Mouse (Mus musculus) megakaryocyte, adult 5-6 weeks (primary cell): ENCODE data around the gene 1600014C23Rik. TPM values are rescaled to one million over a fixed set of nuclear protein-coding genes. Genes with fewer than 3 reads are reported as not detected.
A peak's percentile ranks its signal among the peaks of the same experiment; 100 is the strongest.

Experiments used
- ATAC-seq: 2 replicates; pipeline ENCODE4 v1.8.0; 2016; ENCODE audit warnings: mild to moderate bottlenecking, inconsistent platforms; ENCODE audit not compliant: poor library complexity, severe bottlenecking
- total RNA-seq, 2 experiments: library from RNA; stranded (forward) in 1 of 2; stranded (reverse) in 1 of 2; fragments of 153-499, 151-499 nt in 1 of 2; fragments of 221-1000, 200-1000 nt in 1 of 2; gene quantifications; 2 replicates each; pipeline versions ENCODE4 v1.2.3 to v1.2.4; 2015 to 2017

1600014C23Rik gene
- total RNA-seq, 2 experiments from 2014 or later, result not detected

DNA sequence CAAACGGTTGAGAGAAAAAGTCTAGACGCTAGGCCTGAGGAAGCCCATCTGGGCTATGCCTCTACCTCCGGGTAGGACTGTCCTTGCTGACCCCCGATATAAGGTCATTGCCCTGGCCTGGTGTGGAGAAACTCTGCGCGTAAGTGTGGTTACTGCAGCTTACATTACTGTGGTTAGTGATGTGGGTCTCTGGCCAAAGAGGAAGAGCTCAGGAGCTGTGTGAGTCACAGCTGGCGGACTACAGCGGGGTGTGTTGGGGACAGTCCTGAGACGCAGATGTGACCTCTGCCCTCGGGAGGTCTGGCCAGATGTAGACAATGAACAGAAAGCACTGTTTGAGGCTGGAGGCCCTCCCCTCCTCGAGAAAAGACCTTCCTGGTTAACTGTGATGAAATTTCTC lies 19.0 kb upstream of the 1600014C23Rik start:
- peak; percentile 94 for ATAC-seq

DNA sequence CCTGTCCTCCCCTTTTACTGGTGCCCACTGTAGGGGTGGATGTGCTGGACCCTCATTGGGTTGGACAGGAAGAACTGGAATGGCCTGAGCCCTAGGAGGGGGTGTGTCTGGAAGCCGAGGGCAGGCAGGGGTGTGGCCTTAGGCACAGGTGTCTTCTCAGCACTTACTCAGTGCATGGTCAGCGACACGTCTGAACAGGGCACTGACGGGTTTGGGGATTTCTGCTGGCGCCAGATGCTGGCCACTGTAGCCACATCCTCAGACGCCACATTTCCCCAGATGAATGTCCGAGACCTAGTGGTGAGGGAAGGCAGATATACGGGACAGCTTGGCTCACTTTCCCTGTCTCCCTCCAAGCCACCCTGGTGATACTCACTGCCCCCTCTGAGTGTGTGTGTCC lies 18.4 kb upstream of the 1600014C23Rik start:
- no peak for ATAC-seq

DNA sequence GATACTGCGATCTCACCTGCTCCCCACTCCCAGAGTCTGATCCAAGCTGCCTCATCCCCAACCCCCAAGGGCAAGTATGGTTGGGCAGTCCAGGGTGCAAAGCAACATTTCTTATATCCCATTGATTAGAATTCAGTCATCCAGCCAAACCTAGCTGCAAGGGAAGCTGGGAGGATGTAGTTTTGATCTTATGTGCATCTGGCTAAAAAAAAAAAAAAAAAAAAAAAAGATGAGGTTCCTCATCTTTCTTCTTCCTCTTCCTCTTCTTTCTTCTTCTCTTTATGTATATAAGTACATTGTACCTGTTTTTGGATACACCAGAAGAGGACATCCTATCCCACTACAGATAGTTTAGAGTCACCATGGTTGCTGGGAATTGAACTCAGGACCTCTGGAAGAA lies 17.7 kb upstream of the 1600014C23Rik start:
- no peak for ATAC-seq

DNA sequence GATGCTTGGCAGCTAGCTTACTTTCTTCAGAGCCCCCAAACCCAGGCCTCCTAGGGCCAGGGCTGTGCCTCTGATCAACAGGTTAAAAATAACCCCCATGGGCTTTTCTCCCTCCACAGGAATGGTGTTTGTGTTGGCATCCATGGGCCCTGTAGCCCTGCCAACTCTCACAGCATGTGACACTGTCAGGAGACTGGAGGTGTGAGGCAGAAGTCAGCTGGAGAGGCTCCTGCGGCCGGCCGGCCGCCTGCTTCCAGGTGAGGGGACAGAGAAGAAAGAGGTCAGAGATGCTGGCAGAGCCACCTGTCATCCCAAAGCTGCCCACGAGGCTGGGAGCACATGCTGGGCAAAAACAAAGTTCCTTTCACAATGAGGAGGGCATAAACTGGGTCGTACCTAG lies 15.5 kb upstream of the 1600014C23Rik start:
- no peak for ATAC-seq

DNA sequence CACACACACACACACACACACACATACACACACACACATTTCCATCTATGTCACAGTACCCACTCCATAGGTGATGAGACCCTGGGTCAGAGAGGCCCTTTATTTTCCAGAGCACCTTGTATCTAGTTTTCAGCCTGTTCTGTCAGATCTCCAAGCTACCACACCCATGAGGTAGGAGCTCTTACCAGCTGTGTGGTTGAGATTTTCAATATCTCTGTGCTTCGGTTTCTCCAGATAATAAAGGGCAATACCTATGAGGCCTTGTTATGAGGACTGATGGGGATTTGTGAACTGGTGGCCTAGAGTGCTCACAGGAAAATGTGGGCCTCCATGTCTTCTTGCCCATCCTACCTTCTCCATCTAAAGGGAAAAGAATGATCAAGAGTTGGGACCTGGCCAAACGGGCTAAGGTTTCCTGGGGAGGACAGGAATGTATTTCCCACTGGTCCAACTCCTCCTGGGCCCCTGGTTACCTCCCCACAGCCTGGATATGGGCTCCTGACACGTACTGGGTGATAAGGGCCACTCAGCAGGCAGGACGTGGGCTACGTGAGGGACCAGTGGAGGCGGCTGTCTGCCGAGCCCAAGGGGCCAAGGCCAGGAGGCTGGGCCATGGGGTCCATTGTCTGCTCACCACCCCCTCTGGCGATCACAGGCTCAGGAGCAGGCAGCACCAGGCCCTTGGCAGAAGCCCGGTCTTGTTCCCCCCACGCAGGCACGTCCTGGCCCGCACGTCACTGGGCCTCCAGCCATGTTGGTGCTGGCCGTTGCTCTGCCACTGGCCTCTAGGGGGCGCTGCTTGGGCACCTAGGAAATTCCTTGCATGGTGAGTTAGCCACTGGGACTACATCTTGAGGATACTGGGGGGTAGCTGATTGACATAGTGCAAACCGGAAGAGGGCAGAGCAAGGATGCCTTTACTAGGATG lies 14.5 kb upstream of the 1600014C23Rik start:
- ATAC-seq, result no peak

DNA sequence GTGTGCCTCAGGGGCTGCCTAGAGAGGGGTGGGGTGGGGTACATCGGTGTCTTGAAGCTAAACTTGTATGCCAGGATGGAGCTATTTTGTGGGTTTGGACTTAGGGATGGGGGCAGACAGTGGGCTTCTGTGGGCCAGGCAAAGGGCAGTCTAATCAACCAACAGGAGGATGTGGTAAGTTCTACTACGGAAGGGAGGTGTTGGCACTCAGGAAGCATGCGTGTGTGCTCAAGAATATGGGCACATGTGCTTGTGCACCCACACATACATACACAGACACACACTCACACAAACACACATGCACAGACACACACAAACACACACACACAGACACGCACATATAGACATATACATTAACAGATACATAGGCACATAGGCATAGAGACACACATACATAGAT lies 13.6 kb upstream of the 1600014C23Rik start:
- ATAC-seq, result peak; percentile 43

DNA sequence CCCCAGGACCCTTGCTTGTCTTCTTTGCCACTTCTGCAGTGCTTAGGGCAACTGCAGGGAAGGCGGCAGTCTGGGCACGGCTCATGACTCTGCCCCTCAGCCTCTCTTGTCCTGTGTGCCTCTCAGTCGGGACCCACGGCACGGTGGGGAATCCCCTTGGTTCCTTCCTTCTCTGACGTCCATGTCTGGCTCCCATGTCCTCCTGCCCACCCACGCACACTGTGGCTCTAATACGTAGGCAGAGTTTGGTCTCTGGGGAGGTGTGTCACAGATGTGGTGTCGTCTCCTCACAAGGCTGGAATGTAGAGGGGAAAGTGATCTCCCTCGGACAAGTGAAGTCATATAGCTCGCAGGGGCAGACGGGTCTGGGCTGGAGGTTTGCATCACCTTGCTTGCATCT lies 13.1 kb upstream of the 1600014C23Rik start:
- peak; percentile 56 for ATAC-seq

DNA sequence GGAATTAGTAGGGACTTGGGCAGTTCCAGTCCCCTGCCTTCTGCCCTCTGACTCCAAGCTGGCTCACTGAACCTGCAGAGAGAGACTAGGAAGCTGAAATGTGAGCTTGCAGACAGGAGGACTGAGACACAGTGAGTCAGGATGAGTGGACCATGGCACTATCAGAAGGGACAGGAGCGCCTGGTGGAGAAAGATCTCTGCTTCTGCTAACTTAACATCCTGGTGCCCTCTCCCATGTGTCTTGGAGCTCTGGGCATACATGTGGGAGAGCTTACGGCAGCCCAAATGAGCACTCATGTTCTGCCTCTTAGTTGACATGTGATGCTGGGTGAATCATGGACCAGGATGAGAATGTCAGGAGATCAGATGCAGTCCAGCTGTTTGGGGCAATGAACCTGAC lies 12.0 kb upstream of the 1600014C23Rik start:
- ATAC-seq, result no peak

DNA sequence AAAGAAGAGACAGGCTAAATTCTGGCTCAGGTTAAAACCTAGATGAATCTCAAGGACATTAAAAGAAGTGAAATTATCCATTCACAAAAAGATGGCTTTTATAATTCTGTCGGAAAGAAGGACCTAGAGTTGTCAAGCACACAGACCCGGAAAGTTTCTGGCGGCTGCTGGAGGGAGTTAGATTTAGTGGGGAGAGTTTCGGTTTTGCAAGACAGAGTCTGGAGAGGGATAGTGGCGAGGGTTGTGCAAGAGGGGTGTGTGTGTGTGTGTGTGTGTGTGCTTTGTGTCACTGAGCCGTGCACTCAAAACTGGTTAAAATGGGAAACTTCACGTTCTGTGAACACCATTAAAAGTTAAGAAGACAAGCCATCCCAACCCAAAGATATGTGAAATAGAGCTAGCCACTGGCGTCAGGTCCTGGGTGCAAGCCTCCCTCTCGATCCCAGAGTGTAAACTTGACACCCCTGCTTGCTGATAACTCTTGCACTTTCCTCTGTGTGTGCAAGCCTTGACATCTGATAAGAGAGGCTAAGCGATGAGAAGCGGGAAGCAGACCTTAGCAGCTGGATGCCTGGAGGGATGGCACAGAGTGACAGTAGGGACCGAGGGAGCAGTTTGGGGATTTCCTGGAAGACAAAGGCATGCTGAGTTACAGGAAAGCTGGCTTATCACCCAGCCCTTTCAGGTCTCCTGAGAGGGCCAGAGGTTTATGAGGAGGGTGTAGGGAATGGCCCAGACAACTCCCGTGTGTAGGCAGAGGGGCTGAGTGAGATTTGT lies 8.9 kb upstream of the 1600014C23Rik start:
- peak; percentile 59; the same call in 1 of the 2 replicates for ATAC-seq

DNA sequence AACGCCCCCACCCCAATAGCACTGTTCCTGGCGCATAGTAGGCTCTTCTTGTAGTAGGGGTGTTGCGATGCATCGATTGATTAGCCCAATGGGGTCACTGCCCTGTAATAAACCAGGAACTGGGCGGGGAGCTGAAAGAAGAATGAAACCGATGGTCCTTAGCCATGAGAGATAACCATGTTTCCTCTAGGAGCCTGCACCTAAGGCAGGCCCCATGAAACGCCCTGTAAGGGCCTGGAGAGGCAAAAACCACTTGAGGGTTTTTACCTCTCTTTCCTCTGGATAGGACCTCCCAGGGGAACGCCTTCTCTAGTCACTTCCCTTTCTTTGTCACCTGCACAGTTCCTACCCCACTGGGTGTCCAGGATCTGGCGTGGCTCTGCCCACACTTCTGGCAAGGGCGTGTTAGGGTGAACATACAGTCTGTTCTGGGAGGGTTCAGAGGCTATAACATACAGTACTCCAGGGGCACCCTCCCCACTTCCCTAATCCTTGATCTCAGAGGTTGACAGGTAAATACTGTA lies 3.5 kb upstream of the 1600014C23Rik start:
- ATAC-seq, result peak; percentile 27

DNA sequence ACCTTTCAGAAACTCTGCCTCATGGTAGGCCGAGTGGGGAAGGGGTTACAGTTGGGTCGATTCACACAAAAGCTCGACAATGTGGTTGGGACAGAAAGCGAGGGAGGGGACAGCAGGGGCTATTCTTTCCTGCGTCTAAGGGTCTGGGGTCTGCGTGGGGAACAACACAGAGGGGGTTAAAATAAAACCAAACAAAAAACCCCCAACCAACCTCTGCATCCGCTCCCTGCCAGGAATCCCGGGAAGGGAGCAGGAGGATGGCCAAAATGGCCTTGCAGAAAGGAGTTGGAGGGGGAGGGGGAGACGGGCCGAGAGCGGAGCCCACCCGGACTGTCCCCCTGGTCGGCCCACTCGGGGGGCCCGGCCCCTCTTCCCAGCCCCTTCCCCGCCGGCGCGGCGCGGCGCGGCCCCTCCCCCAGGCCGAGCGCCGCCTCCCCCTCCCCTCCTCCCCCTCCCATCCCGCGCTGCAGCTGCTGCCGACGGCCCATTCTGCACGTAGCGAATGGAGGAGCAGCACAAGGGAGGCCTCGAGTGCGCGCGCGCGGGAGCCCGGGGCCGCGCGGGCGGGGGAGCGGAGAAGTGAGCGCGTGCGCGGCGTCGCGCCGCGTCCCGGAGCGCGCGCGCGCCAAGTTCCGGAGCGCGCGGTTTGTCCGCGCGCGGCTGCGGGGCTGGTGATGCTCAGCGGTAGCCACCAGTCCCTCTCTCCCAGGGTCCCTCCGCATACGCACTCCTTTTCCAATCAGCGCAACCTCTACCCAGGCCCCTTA lies 2.9 kb upstream of the 1600014C23Rik start:
- peak; percentile 30; the same call in 1 of the 2 replicates for ATAC-seq

DNA sequence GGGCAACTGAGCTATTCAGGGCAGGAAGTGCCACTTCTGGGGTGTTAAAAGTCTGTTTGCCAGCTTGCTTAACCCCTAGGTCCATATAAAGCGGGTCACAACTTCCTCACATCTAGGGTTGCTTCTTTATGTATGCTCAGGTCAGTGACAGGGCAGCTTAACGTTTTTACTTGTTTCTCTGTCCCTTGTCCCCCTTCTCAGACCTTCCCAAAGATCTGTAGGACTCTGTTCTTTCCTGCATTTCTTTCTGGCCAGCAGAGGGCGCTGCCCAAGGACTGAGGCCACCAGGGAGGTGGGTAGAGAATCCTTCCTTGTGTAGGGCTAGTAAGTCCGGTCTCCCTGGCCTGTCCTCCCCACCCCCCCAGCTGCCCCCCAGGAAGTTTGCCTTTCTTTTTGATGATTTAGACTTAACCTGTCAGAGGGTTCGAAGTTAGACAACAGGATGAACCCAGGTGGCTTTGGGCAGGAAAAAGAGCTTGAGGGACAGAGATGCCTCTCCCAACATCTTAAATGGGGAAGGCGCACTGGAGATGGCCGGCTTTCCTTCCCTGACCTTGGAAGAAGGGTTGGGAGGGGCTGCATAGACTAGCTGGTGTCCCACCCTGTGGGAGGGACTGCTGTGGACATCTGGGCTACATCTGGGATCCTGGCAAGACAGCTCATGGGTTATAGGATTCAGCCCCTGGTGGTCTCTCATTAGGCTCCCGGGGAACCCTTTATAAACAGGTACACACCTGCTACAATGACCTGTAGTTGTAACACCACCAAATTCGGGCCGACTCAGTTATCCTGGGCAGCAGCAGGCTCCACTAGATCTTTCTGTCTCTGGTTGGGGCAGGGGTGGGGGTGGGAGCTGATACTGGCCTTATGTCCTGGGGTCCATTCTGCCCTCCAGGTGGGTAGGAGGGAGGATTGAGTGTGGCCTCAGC lies 2.0 kb upstream of the 1600014C23Rik start:
- peak; percentile 59 for ATAC-seq

DNA sequence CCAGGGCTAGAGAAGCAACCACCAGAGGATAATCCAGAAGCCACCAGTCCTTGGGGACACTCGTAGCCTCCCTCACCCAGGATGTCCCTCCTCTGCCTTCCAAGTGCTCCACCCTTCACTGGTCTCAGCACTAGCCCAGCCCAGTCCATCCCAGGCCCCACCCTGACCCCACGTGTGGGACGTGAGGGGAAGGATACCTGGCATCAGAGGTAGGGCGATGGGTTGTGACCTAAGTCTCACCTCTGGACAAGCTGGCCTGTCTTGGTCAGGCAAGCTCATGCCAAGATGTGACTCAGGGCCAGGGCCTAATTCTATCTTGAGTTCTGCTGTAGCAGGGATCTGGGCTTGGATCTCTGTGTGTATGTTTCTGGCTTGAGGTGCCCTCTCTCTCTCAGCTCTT lies 1.2 kb upstream of the 1600014C23Rik start:
- no peak for ATAC-seq

DNA sequence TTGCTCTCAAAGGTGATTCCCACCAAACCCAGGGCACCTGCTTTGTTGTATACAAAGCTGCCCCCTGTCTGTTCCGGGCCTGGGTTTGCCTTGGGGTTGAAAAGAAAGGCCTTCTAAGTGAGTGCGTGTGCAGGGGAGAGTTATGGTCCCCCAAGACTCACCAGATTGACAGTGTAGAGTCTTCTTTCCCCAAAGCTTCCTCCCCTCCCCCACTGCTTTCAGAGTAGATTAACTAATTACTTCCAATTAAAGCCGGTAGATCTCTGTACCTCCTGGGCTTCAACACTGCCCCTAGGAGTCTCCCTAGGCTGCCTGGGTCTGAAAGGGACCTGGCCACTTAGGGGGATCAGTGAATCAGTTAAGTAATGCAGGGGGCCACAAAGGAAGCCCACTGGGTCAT lies 689 bp upstream of the 1600014C23Rik start:
- no peak for ATAC-seq

DNA sequence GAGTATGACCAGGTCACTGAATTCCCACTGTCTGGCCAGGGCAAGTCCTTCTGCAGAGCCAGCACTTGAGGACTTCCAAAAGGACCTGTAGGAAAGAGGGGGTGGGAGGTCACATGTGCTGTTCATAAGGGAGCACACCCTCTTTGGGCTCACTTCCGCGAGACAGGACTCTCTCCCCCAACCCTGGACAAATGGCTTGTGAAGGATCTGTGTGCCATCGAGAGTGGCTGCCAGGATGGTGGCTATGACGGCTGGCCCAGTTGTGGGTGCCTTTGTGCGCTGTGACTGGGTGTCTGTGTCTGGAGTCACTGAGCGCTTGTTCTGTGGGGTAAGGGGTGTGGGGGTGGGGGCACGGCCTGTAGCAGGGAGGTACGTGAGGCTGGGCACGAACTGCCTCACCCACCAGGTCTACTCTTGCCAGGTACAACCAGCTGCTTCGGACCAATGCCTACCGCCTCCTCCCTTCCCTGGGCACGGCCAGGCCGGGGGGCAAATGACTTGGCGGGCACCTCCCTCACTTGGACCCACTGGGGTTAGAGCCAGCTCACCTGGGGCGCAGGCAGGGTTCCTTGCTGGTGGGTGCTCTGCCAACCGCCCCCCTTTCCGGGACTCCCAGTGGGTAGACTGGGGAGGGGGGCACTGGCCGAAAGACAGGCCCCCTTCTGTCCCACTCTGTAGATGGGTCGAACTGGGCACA lies 458 bp downstream of the 1600014C23Rik start:
- no peak for ATAC-seq

DNA sequence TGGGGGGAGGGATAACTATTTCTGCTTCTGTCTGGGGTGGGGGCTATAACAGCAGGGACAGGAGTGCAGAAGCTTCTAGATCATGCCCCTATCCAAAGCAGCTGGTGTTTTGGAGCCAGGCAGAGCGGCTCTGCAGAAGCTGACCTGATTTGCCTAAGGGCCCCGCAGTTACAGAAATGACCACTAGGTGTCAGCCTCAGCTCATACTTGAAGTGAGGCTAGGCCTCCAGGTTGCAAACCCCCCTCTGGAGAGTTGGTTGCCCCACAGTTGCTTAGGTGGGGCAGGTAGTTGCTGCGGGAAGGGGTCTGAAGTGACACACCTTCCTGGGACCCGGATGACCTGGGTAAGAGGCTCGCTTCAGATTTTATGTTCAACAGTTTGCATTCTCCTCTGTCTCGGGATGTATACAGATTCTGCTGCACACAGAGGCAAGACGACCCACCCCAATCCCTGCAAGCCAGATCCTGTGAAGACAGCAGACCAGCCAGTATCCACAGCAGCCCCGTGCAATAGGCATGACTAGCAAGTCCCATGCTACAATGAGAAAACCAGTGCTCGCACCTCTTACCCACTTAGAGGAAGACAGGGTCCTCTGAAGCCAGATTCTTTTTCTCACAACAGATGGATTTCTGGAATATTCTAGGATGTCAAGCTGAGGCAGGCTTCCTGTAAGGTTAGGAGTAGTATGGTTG lies 2.3 kb downstream of the 1600014C23Rik start:
- ATAC-seq, result peak; percentile 66

DNA sequence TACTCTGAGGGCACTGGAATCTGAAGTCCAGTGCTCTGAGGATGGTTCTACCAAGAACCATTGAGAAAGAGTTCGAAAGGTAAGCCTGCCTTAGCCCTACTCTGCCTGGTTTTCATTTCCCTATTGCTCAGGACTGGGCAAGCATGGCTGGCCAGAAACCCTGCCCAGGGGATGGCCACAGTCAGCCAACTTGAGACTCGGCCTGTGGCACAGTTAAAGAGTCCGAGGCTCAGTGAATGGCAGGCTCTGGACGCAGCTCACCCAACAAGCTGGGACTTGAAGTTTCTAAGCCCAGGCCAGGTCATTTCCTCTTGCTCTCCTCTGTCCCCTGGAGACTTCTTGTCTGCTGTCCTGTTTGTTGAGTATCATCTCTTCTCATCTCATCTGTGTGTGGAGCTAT lies 2.9 kb downstream of the 1600014C23Rik start:
- ATAC-seq, result no peak

DNA sequence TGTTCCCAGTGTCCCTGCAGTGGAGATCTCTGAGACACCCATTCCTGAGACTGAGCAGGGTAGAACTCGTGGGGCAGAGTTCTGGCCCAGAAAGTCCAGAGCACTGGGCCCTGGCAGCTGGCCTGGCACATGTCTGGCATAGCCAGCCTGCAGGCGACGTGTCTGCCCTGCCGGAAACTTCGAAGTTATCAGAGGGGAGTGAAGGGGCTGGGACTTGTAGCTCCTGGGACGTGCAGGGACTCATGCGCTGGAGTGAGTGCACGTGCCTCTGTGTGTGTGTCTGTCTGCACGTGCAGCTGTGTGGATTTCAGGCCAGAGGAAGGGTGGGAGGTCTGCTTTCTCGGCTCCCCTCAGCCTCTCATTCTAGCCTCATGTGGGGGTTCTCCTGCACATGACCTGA lies 4.3 kb downstream of the 1600014C23Rik start:
- no peak for ATAC-seq
